Comparison of ENCODE assay signal across 8 mouse cellular contexts in genomic region chr9:120601488-120602171, GRCm38 (mm10). TPM values are rescaled to one million over a fixed set of nuclear protein-coding genes. Genes with fewer than 3 reads are reported as not detected.
DNase-seq lines count a peak whose midpoint lies in the region; ATAC-seq and TF ChIP-seq lines count a peak whose summit lies in the region.

No protein-coding gene starts in this region.

- peak; percentile 65 for DNase-seq in B cell, adult 2 months
- DNase-seq in adrenal gland, postnatal 36 days = peak; percentile 76 to 84
- peak; percentile 66 to 86 for DNase-seq in heart, adult 2 months
- peak; percentile 84 for DNase-seq in kidney, adult 18-20 months
- peak; percentile 87 for DNase-seq in midbrain, embryonic 14.5 days
- peak; percentile 41 to 65 for DNase-seq in spleen, postnatal 10 days (ENCODE audit: low spot score in 2 of 2)

- H3K4me2 ChIP-seq in embryonic facial prominence, embryonic 13.5 days = peak overlapping the region; percentile 54
- H3K4me2 ChIP-seq in limb, embryonic 12.5 days = no peak overlapping the region
- no peak overlapping the region for H3K4me2 ChIP-seq in midbrain, embryonic 14.5 days (ENCODE audit: low read length)

- 14% methylated on average over 17 of the region's 17 CpGs for WGBS in embryonic facial prominence, embryonic 13.5 days
- 14% methylated on average over 17 of the region's 17 CpGs for WGBS in heart, adult 2 months
- 19% methylated on average over 17 of the region's 17 CpGs for WGBS in limb, embryonic 12.5 days
- WGBS in midbrain, embryonic 14.5 days = 19% methylated on average over 17 of the region's 17 CpGs

- H3K27me3 ChIP-seq in embryonic facial prominence, embryonic 13.5 days = no peaks in the 10 kb centered on the region
- no peaks in the 10 kb centered on the region for H3K27me3 ChIP-seq in heart, adult 2 months (ENCODE audit: control insufficient read depth, insufficient read depth, low read length)
- H3K27me3 ChIP-seq in limb, embryonic 12.5 days = no peaks in the 10 kb centered on the region
- H3K27me3 ChIP-seq in midbrain, embryonic 14.5 days (ENCODE audit: control insufficient read depth, insufficient read depth, low read length) = no peaks in the 10 kb centered on the region

- peak overlapping the region; percentile 90; the same call in 1 of the 2 replicates for H3K27ac ChIP-seq in embryonic facial prominence, embryonic 13.5 days
- H3K27ac ChIP-seq in heart, adult 2 months = peak overlapping the region; percentile 41
- H3K27ac ChIP-seq in limb, embryonic 12.5 days = no peak overlapping the region; the same call in 1 of the 2 replicates
- no peak overlapping the region for H3K27ac ChIP-seq in midbrain, embryonic 14.5 days (replicated peaks; ENCODE audit: low read depth, low read length)

- H3K4me3 ChIP-seq in embryonic facial prominence, embryonic 13.5 days = no peak overlapping the region
- no peak overlapping the region for H3K4me3 ChIP-seq in heart, adult 2 months
- H3K4me3 ChIP-seq in limb, embryonic 12.5 days (replicated peaks) = no peak overlapping the region
- H3K4me3 ChIP-seq in midbrain, embryonic 14.5 days (replicated peaks; ENCODE audit: low read depth, low read length) = no peak overlapping the region

- TF ChIP-seq EP300 in heart, adult 2 months (IDR thresholded peaks at IDR 0.05; ENCODE audit: insufficient read depth, low read depth, low read length) = peak; percentile 80; the same call in 1 of the 2 replicates

- H3K79me2 ChIP-seq in heart, adult 2 months (replicated peaks; ENCODE audit: control insufficient read depth, insufficient read depth, low read length) = no peaks in the 10 kb centered on the region

- no peaks in the 10 kb centered on the region for H3K9me3 ChIP-seq in embryonic facial prominence, embryonic 13.5 days
- no peaks in the 10 kb centered on the region for H3K9me3 ChIP-seq in limb, embryonic 12.5 days
- no peaks in the 10 kb centered on the region for H3K9me3 ChIP-seq in midbrain, embryonic 14.5 days (ENCODE audit: control insufficient read depth, low read length)

- no peaks in the 10 kb centered on the region for H3K36me3 ChIP-seq in embryonic facial prominence, embryonic 13.5 days
- H3K36me3 ChIP-seq in heart, adult 2 months (ENCODE audit: control insufficient read depth, insufficient read depth, low read length) = no peaks in the 10 kb centered on the region
- H3K36me3 ChIP-seq in limb, embryonic 12.5 days = no peaks in the 10 kb centered on the region
- H3K36me3 ChIP-seq in midbrain, embryonic 14.5 days (ENCODE audit: control insufficient read depth, insufficient read depth, low read length) = no peaks in the 10 kb centered on the region

- ATAC-seq in embryonic facial prominence, embryonic 13.5 days (ENCODE audit: insufficient number of reproducible peaks, insufficient read depth, low FRiP score, low TSS enrichment, low read depth) = no peak
- peak; percentile 44; the same call in 1 of the 2 replicates for ATAC-seq in limb, embryonic 12.5 days (ENCODE audit: insufficient number of reproducible peaks, insufficient read depth, low FRiP score, low TSS enrichment, low read depth)
- 0 out of 2 replicates have a peak, but pooled peaks have one; percentile 14 for ATAC-seq in midbrain, embryonic 14.5 days (ENCODE audit: low FRiP score, low TSS enrichment)

- no peak for TF ChIP-seq POLR2A in heart, adult 2 months (IDR thresholded peaks at IDR 0.05; ENCODE audit: insufficient read depth, low read depth, low read length)

- intact Hi-C loops in heart, adult 2 months (cut with DNase I) = loop anchor here (1.0 to 10.0 kb wide), 10 partner anchors 90 to 641 kb away; no protein-coding TSS in a partner anchor

- H3K9ac ChIP-seq in embryonic facial prominence, embryonic 13.5 days = no peak overlapping the region
- no peak overlapping the region for H3K9ac ChIP-seq in heart, adult 2 months (ENCODE audit: low read depth, low read length)
- H3K9ac ChIP-seq in limb, embryonic 12.5 days (replicated peaks) = no peak overlapping the region
- H3K9ac ChIP-seq in midbrain, embryonic 14.5 days (replicated peaks; ENCODE audit: low read length) = no peak overlapping the region

- TF ChIP-seq CTCF in heart, adult 2 months (IDR thresholded peaks at IDR 0.05) = peak; percentile 100

- H3K4me1 ChIP-seq in embryonic facial prominence, embryonic 13.5 days = peaks cover 33% of the 10 kb centered on the region
- H3K4me1 ChIP-seq in heart, adult 2 months (ENCODE audit: control insufficient read depth, insufficient read depth, low read length) = peaks cover 6% of the 10 kb centered on the region
- H3K4me1 ChIP-seq in limb, embryonic 12.5 days (replicated peaks) = peaks cover 24% of the 10 kb centered on the region
- H3K4me1 ChIP-seq in midbrain, embryonic 14.5 days (ENCODE audit: control insufficient read depth, insufficient read depth, low read length) = peaks cover 16% of the 10 kb centered on the region

RNA-seq across cellular contexts. Expression of gene Rpl14, which starts 30.4 kb away (rescaled TPM):
- total RNA-seq in adrenal gland, postnatal 36 days (2021) = 100 to 1,000 TPM; 522 to 541 TPM
- polyA plus RNA-seq in embryonic facial prominence, embryonic 13.5 days (2015; fragmentation: Nextera tagmentation; extraction: Ambion mirVana) = 771 and 950 TPM in 2 replicates
- total RNA-seq in heart, adult 2 months (2021) = 100 to 1,000 TPM; 251 to 299 TPM
- polyA plus RNA-seq in heart, adult 2 months (2012; rRNA removed) = 206 and 222 TPM in 2 replicates
- 805 and 832 TPM in 2 replicates for polyA plus RNA-seq in limb, embryonic 12.5 days (2016; fragmentation: Nextera tagmentation; extraction: Ambion mirVana)
- polyA plus RNA-seq in midbrain, embryonic 14.5 days (2014; fragmentation: Nextera tagmentation; extraction: Ambion mirVana) = 523 and 525 TPM in 2 replicates

Comparison
In these comparisons a context has a peak if more than half of its experiments do, and no peak if none do; other contexts are left out.
1. H3K27ac ChIP-seq: peak in embryonic facial prominence, embryonic 13.5 days (single experiment) and heart, adult 2 months (single experiment); none in limb, embryonic 12.5 days (single experiment) and midbrain, embryonic 14.5 days (single experiment).
2. Peak in every context shown above with its lines, with median percentiles within 50 percentile points of each other: DNase-seq.